Mouse (Mus musculus): ENCODE measurements at regions not wholly inside any gene's neighbourhood (a gene's known extent, or its start where the extent isn't known, plus 50 kb on each side); places are given as distances from the start of the nearest gene placed in this dataset.

GRCm38 (mm10) chr5:64428822-64429221 is 272.7 kb downstream of the Tbc1d1 start:
- no peak overlapping the region for H3K27ac ChIP-seq (ENCODE audit: low read depth, low read length)
- H3K4me3 ChIP-seq (ENCODE audit: low read depth, low read length) = no peak overlapping the region
- ATAC-seq = no peak
- no peak overlapping the region for H3K4me2 ChIP-seq (ENCODE audit: low read length)
- H3K36me3 ChIP-seq (ENCODE audit: control insufficient read depth, insufficient read depth, low read length) = no peaks in the 10 kb centered on the region
- H3K4me1 ChIP-seq (ENCODE audit: control insufficient read depth, insufficient read depth, low read length) = no peaks in the 10 kb centered on the region
- H3K9me3 ChIP-seq (replicated peaks; ENCODE audit: control insufficient read depth, low read length) = no peaks in the 10 kb centered on the region
- 92% methylated on average over 8 of the region's 8 CpGs for WGBS
- no peak overlapping the region for H3K9ac ChIP-seq (ENCODE audit: low read length)
- H3K27me3 ChIP-seq (replicated peaks; ENCODE audit: control insufficient read depth, insufficient read depth, low read length) = no peaks in the 10 kb centered on the region
- DNase-seq (ENCODE audit: low spot score) = no peak

- Histone ChIP-seq H3K27me3 (replicated peaks; ENCODE audit: control insufficient read depth, insufficient read depth, low read length) (no peaks in the 10 kb centered on the region), H3K4me2 (ENCODE audit: low read length) (no peak overlapping the region), H3K9me3 (replicated peaks; ENCODE audit: control insufficient read depth, low read length) (no peaks in the 10 kb centered on the region), H3K4me3 (ENCODE audit: low read depth, low read length) (no peak overlapping the region), H3K27ac (ENCODE audit: low read depth, low read length) (no peak overlapping the region), H3K36me3 (ENCODE audit: control insufficient read depth, insufficient read depth, low read length) (no peaks in the 10 kb centered on the region), H3K9ac (ENCODE audit: low read length) (no peak overlapping the region), H3K4me1 (ENCODE audit: control insufficient read depth, insufficient read depth, low read length) (no peaks in the 10 kb centered on the region)
- DNase-seq (ENCODE audit: low spot score) (no peak), ATAC-seq (no peak)
- WGBS = 96% methylated on average over 3 of the region's 3 CpGs
Measured at GRCm38 (mm10) chr5:64430501-64430900, 274.4 kb downstream of the Tbc1d1 start.

- Histone ChIP-seq H3K27ac (ENCODE audit: low read depth, low read length) (no peak overlapping the region), H3K4me2 (ENCODE audit: low read length) (no peak overlapping the region), H3K9me3 (replicated peaks; ENCODE audit: control insufficient read depth, low read length) (no peaks in the 10 kb centered on the region), H3K27me3 (replicated peaks; ENCODE audit: control insufficient read depth, insufficient read depth, low read length) (no peaks in the 10 kb centered on the region), H3K36me3 (ENCODE audit: control insufficient read depth, insufficient read depth, low read length) (no peaks in the 10 kb centered on the region), H3K9ac (ENCODE audit: low read length) (no peak overlapping the region), H3K4me1 (ENCODE audit: control insufficient read depth, insufficient read depth, low read length) (no peaks in the 10 kb centered on the region), H3K4me3 (ENCODE audit: low read depth, low read length) (no peak overlapping the region)
- ATAC-seq = no peak
- WGBS = 96% methylated on average over 6 of the region's 6 CpGs
- no peak for DNase-seq (ENCODE audit: low spot score)
Measured at GRCm38 (mm10) chr5:64431624-64432023, 275.5 kb downstream of the Tbc1d1 start.

GRCm38 (mm10) chr5:64433786-64434185 is 277.7 kb downstream of the Tbc1d1 start:
- H3K4me1 ChIP-seq (ENCODE audit: control insufficient read depth, insufficient read depth, low read length) = no peaks in the 10 kb centered on the region
- ATAC-seq = no peak
- H3K27ac ChIP-seq (ENCODE audit: low read depth, low read length) = no peak overlapping the region
- DNase-seq (ENCODE audit: low spot score) = no peak
- WGBS = 93% methylated on average over 5 of the region's 5 CpGs
- H3K4me3 ChIP-seq (ENCODE audit: low read depth, low read length) = no peak overlapping the region
- no peaks in the 10 kb centered on the region for H3K27me3 ChIP-seq (replicated peaks; ENCODE audit: control insufficient read depth, insufficient read depth, low read length)
- H3K4me2 ChIP-seq (ENCODE audit: low read length) = no peak overlapping the region
- H3K36me3 ChIP-seq (ENCODE audit: control insufficient read depth, insufficient read depth, low read length) = no peaks in the 10 kb centered on the region
- no peaks in the 10 kb centered on the region for H3K9me3 ChIP-seq (replicated peaks; ENCODE audit: control insufficient read depth, low read length)
- H3K9ac ChIP-seq (ENCODE audit: low read length) = no peak overlapping the region

GRCm38 (mm10) chr5:64435491-64435890 is 279.4 kb downstream of the Tbc1d1 start:
- Histone ChIP-seq H3K9ac (ENCODE audit: low read length) (no peak overlapping the region), H3K4me2 (ENCODE audit: low read length) (no peak overlapping the region), H3K27me3 (replicated peaks; ENCODE audit: control insufficient read depth, insufficient read depth, low read length) (no peaks in the 10 kb centered on the region), H3K4me3 (ENCODE audit: low read depth, low read length) (no peak overlapping the region), H3K9me3 (replicated peaks; ENCODE audit: control insufficient read depth, low read length) (no peaks in the 10 kb centered on the region), H3K4me1 (ENCODE audit: control insufficient read depth, insufficient read depth, low read length) (no peaks in the 10 kb centered on the region), H3K36me3 (ENCODE audit: control insufficient read depth, insufficient read depth, low read length) (no peaks in the 10 kb centered on the region), H3K27ac (ENCODE audit: low read depth, low read length) (no peak overlapping the region)
- ATAC-seq (no peak), DNase-seq (ENCODE audit: low spot score) (no peak)
- WGBS = 82% methylated on average over 3 of the region's 3 CpGs

GRCm38 (mm10) chr5:64435958-64436357 is 279.9 kb downstream of the Tbc1d1 start:
- no peaks in the 10 kb centered on the region for H3K36me3 ChIP-seq (ENCODE audit: control insufficient read depth, insufficient read depth, low read length)
- WGBS = 88% methylated on average over 2 of the region's 2 CpGs
- H3K4me2 ChIP-seq (ENCODE audit: low read length) = no peak overlapping the region
- no peaks in the 10 kb centered on the region for H3K27me3 ChIP-seq (replicated peaks; ENCODE audit: control insufficient read depth, insufficient read depth, low read length)
- H3K4me1 ChIP-seq (ENCODE audit: control insufficient read depth, insufficient read depth, low read length) = no peaks in the 10 kb centered on the region
- DNase-seq (ENCODE audit: low spot score) (no peak), ATAC-seq (no peak)
- H3K9me3 ChIP-seq (replicated peaks; ENCODE audit: control insufficient read depth, low read length) = no peaks in the 10 kb centered on the region
- H3K27ac ChIP-seq (ENCODE audit: low read depth, low read length) = no peak overlapping the region
- H3K4me3 ChIP-seq (ENCODE audit: low read depth, low read length) = no peak overlapping the region
- H3K9ac ChIP-seq (ENCODE audit: low read length) = no peak overlapping the region

GRCm38 (mm10) chr5:64437720-64438119 is 281.6 kb downstream of the Tbc1d1 start:
- no peaks in the 10 kb centered on the region for H3K4me1 ChIP-seq (ENCODE audit: control insufficient read depth, insufficient read depth, low read length)
- H3K4me3 ChIP-seq (ENCODE audit: low read depth, low read length) = no peak overlapping the region
- H3K9ac ChIP-seq (ENCODE audit: low read length) = no peak overlapping the region
- no peak overlapping the region for H3K4me2 ChIP-seq (ENCODE audit: low read length)
- no peak for ATAC-seq
- no peaks in the 10 kb centered on the region for H3K9me3 ChIP-seq (replicated peaks; ENCODE audit: control insufficient read depth, low read length)
- H3K27me3 ChIP-seq (replicated peaks; ENCODE audit: control insufficient read depth, insufficient read depth, low read length) = no peaks in the 10 kb centered on the region
- DNase-seq (ENCODE audit: low spot score) = no peak
- WGBS = 86% methylated on average over 5 of the region's 5 CpGs
- H3K27ac ChIP-seq (ENCODE audit: low read depth, low read length) = no peak overlapping the region
- H3K36me3 ChIP-seq (ENCODE audit: control insufficient read depth, insufficient read depth, low read length) = no peaks in the 10 kb centered on the region

GRCm38 (mm10) chr5:64438446-64439134 is 282.5 kb downstream of the Tbc1d1 start:
- no peak overlapping the region for H3K27ac ChIP-seq (ENCODE audit: low read depth, low read length)
- ATAC-seq (no peak), DNase-seq (ENCODE audit: low spot score) (no peak)
- H3K4me2 ChIP-seq (ENCODE audit: low read length) = no peak overlapping the region
- no peaks in the 10 kb centered on the region for H3K9me3 ChIP-seq (replicated peaks; ENCODE audit: control insufficient read depth, low read length)
- H3K27me3 ChIP-seq (replicated peaks; ENCODE audit: control insufficient read depth, insufficient read depth, low read length) = no peaks in the 10 kb centered on the region
- no peaks in the 10 kb centered on the region for H3K36me3 ChIP-seq (ENCODE audit: control insufficient read depth, insufficient read depth, low read length)
- no peak overlapping the region for H3K9ac ChIP-seq (ENCODE audit: low read length)
- no peaks in the 10 kb centered on the region for H3K4me1 ChIP-seq (ENCODE audit: control insufficient read depth, insufficient read depth, low read length)
- H3K4me3 ChIP-seq (ENCODE audit: low read depth, low read length) = no peak overlapping the region
- WGBS = 81% methylated on average over 13 of the region's 13 CpGs

- Histone ChIP-seq H3K36me3 (ENCODE audit: control insufficient read depth, insufficient read depth, low read length) (no peaks in the 10 kb centered on the region), H3K4me1 (ENCODE audit: control insufficient read depth, insufficient read depth, low read length) (0 out of 2 replicates have a peak, but pooled peaks cover 1% of the 10 kb centered on the region), H3K9ac (ENCODE audit: low read length) (no peak overlapping the region), H3K4me3 (ENCODE audit: low read depth, low read length) (no peak overlapping the region), H3K27ac (ENCODE audit: low read depth, low read length) (no peak overlapping the region), H3K4me2 (ENCODE audit: low read length) (no peak overlapping the region), H3K9me3 (replicated peaks; ENCODE audit: control insufficient read depth, low read length) (no peaks in the 10 kb centered on the region), H3K27me3 (replicated peaks; ENCODE audit: control insufficient read depth, insufficient read depth, low read length) (no peaks in the 10 kb centered on the region)
- DNase-seq (ENCODE audit: low spot score) = no peak
- ATAC-seq = no peak
- 91% methylated on average over 4 of the region's 4 CpGs for WGBS
Measured at GRCm38 (mm10) chr5:64447847-64448246, 291.7 kb downstream of the Tbc1d1 start.

Measured in forebrain, embryonic 14.5 days (tissue).